Mouse (Mus musculus) heart, postnatal 25 days (tissue): ENCODE measurements around the gene Bnip3. TPM values are rescaled to one million over a fixed set of nuclear protein-coding genes. Genes with fewer than 3 reads are reported as not detected.

Experiments
- DNase-seq: peaks from one replicate; pipeline ENCODE4 v3.0.0; 2022; ENCODE audit warnings: low spot score
- intact Hi-C: fragments of 180-260 bp; cut with DNase I; formaldehyde crosslinking; loops from one replicate; pipeline ENCODE4 v1.15.1; 2025
- total RNA-seq, 2 experiments: library from RNA; stranded (reverse); gene quantifications; 2 replicates each; pipeline ENCODE4 v1.2.3; 2021

Gene Bnip3
- total RNA-seq, 2 experiments from 2014 or later = 206 to 234 TPM

GRCm38 (mm10) chr7:138907976-138908375 is 1.3 kb downstream of the Bnip3 start:
- DNase-seq = no peak
- intact Hi-C loops = loop anchor here (5.0 to 10.0 kb wide), 2 partner anchors 61 to 457 kb away; partner anchors contain the start of genes Mapk1ip1 and Ppp2r2d

GRCm38 (mm10) chr7:138907043-138907442 is 2.3 kb downstream of the Bnip3 start:
- intact Hi-C loops = loop anchor here (5.0 to 10.0 kb wide), 2 partner anchors 60 to 458 kb away; partner anchors contain the start of genes Mapk1ip1 and Ppp2r2d
- DNase-seq = peak; percentile 36

- intact Hi-C loops = loop anchor here (5.0 to 10.0 kb wide), 2 partner anchors 59 to 458 kb away; partner anchors contain the start of genes Mapk1ip1 and Ppp2r2d
- no peak for DNase-seq
These were observed 2.9 kb downstream of the Bnip3 start for GRCm38 (mm10) chr7:138906441-138906840.

GRCm38 (mm10) chr7:138903886-138904435 is 5.4 kb downstream of the Bnip3 start:
- intact Hi-C loops = loop anchor here (10.0 kb wide), 1 partner anchor 461 kb away; no protein-coding TSS in a partner anchor
- no peak for DNase-seq

GRCm38 (mm10) chr7:138898743-138899142 is 10.6 kb downstream of the Bnip3 start:
- intact Hi-C loops = no loop called here

GRCm38 (mm10) chr7:138898122-138898521 is 11.2 kb downstream of the Bnip3 start:
- intact Hi-C loops = no loop called here
- no peak for DNase-seq

More at GRCm38 (mm10) chr7:138898743-138899142, 10.6 kb downstream of the Bnip3 start:
- DNase-seq = no peak

GRCm38 (mm10) chr7:138885365-138886289 is 23.7 kb downstream of the Bnip3 start:
- intact Hi-C loops = no loop called here
- no peak for DNase-seq

GRCm38 (mm10) chr7:138883724-138884123 is 25.6 kb downstream of the Bnip3 start:
- no peak for DNase-seq
- intact Hi-C loops = no loop called here

- intact Hi-C loops = no loop called here
- DNase-seq = no peak
These were observed 34.3 kb downstream of the Bnip3 start for GRCm38 (mm10) chr7:138875031-138875430.

GRCm38 (mm10) chr7:138872956-138873355 is 36.4 kb downstream of the Bnip3 start:
- no peak for DNase-seq
- intact Hi-C loops = no loop called here

GRCm38 (mm10) chr7:138868316-138868715 is 41.0 kb downstream of the Bnip3 start:
- no peak for DNase-seq
- intact Hi-C loops = no loop called here

GRCm38 (mm10) chr7:138867286-138867685 is 42.0 kb downstream of the Bnip3 start:
- DNase-seq = no peak
- intact Hi-C loops = no loop called here

- intact Hi-C loops = no loop called here
- no peak for DNase-seq
These were observed 44.5 kb downstream of the Bnip3 start for GRCm38 (mm10) chr7:138864776-138865175.

- intact Hi-C loops = no loop called here
- no peak for DNase-seq
These were observed 45.3 kb downstream of the Bnip3 start for GRCm38 (mm10) chr7:138863950-138864572.

- intact Hi-C loops = no loop called here
- no peak for DNase-seq
These were observed 52.6 kb downstream of the Bnip3 start for GRCm38 (mm10) chr7:138856670-138857069.

GRCm38 (mm10) chr7:138854201-138854600 is 55.1 kb downstream of the Bnip3 start:
- DNase-seq = no peak
- intact Hi-C loops = no loop called here

- intact Hi-C loops = no loop called here
- DNase-seq = no peak
These were observed 55.8 kb downstream of the Bnip3 start for GRCm38 (mm10) chr7:138853417-138854031.

- no peak for DNase-seq
- intact Hi-C loops = no loop called here
These were observed 59.2 kb downstream of the Bnip3 start for GRCm38 (mm10) chr7:138850083-138850482.

- intact Hi-C loops = loop anchor here (5.0 to 10.0 kb wide), 2 partner anchors 59 to 367 kb away; partner anchors contain the start of genes Bnip3, Lrrc27 and Stk32c
- no peak for DNase-seq
These were observed 61.0 kb downstream of the Bnip3 start for GRCm38 (mm10) chr7:138848028-138848920.
